Mouse (Mus musculus) embryonic facial prominence, embryonic 14.5 days (tissue): ENCODE measurements around the gene Phldb1. TPM values are rescaled to one million over a fixed set of nuclear protein-coding genes. Genes with fewer than 3 reads are reported as not detected.

Experiments used
- ATAC-seq: fragments of 200-750 bp; cut with Nextera tagmentation; 2 replicates; pipeline ENCODE4 v1.8.0; 2017; ENCODE audit warnings: low read depth, moderate number of reproducible peaks, moderate TSS enrichment
- DNase-seq: peaks from one replicate; pipeline ENCODE4 v3.0.0-alpha.2; 2015; ENCODE audit warnings: low spot score
- H3K27ac ChIP-seq: fragments of 300-500 bp; sonication (generic); replicated peaks from 2 replicates; pipeline ENCODE4 v1.5.1; 2014; ENCODE audit warnings: low read depth, mild to moderate bottlenecking, low read length, moderate library complexity
- H3K27me3 ChIP-seq: fragments of 300-500 bp; sonication (generic); replicated peaks from 2 replicates; pipeline ENCODE4 v1.6.1; 2014; ENCODE audit warnings: low read length; ENCODE audit not compliant: control insufficient read depth, insufficient read depth
- H3K36me3 ChIP-seq: fragments of 300-500 bp; sonication (generic); 2 replicates; pipeline ENCODE4 v1.6.1; 2014; ENCODE audit warnings: low read length, mixed read lengths; ENCODE audit not compliant: control insufficient read depth, insufficient read depth
- H3K4me1 ChIP-seq: fragments of 300-500 bp; sonication (generic); 2 replicates; pipeline ENCODE4 v1.6.1; 2014; ENCODE audit warnings: antibody characterized with exemption, low read length; ENCODE audit not compliant: control insufficient read depth, insufficient read depth
- H3K4me2 ChIP-seq: fragments of 300-500 bp; sonication (generic); 2 replicates; pipeline ENCODE4 v1.6.1; 2014; ENCODE audit warnings: low read depth, mild to moderate bottlenecking, low read length, moderate library complexity, mixed read lengths
- H3K4me3 ChIP-seq: fragments of 300-500 bp; sonication (generic); 2 replicates; pipeline ENCODE4 v1.5.1; 2014; ENCODE audit warnings: low read depth, mild to moderate bottlenecking, low read length
- H3K9ac ChIP-seq: fragments of 300-500 bp; sonication (generic); 2 replicates; pipeline ENCODE4 v1.6.1; 2014; ENCODE audit warnings: low read depth, mild to moderate bottlenecking, low read length, moderate library complexity, mixed read lengths
- H3K9me3 ChIP-seq: fragments of 300-500 bp; sonication (generic); 2 replicates; pipeline ENCODE4 v1.6.1; 2016; ENCODE audit warnings: low read length; ENCODE audit not compliant: control insufficient read depth
- WGBS: fragments of 180-500 bp; shearing (Covaris S2); extraction: QIAGEN DNeasy Blood & Tissue Kit; methylation state at CpG from one replicate; pipeline ENCODE4 v1.1.7; 2014; 5-methylcytosine and 5-hydroxymethylcytosine counted together
- polyA plus RNA-seq: library from polyadenylated mRNA; unstranded; fragments of >200 nt; fragmentation: Nextera tagmentation; extraction: Ambion mirVana; gene quantifications from 2 replicates; pipeline ENCODE4 v1.2.1, GENCODE M21; 2014

Gene Phldb1
- polyA plus RNA-seq, 1 experiment from 2014 or later: 40.3 TPM

- H3K27ac ChIP-seq: peak overlapping the region; percentile 84
- 46% methylated on average over 7 of the region's 7 CpGs for WGBS
- H3K36me3 ChIP-seq: peaks cover 18% of the 10 kb centered on the region
- 0 out of 2 replicates have a peak overlapping the region, but pooled peaks have one; percentile 42 for H3K9ac ChIP-seq
- H3K4me3 ChIP-seq: no peak overlapping the region
- peaks cover 42% of the 10 kb centered on the region for H3K4me1 ChIP-seq
- DNase-seq (no peak), ATAC-seq (no peak)
- H3K9me3 ChIP-seq: no peaks in the 10 kb centered on the region
- no peaks in the 10 kb centered on the region for H3K27me3 ChIP-seq
- H3K4me2 ChIP-seq: no peak overlapping the region
Observed at GRCm38 (mm10) chr9:44723008-44723407, 12.0 kb downstream of the Phldb1 start.

- DNase-seq (no peak), ATAC-seq (no peak)
- Histone ChIP-seq H3K27me3 (no peaks in the 10 kb centered on the region), H3K36me3 (peaks cover 21% of the 10 kb centered on the region), H3K4me1 (peaks cover 42% of the 10 kb centered on the region), H3K9ac (no peak overlapping the region), H3K4me3 (no peak overlapping the region), H3K27ac (peak overlapping the region; percentile 84), H3K9me3 (no peaks in the 10 kb centered on the region), H3K4me2 (no peak overlapping the region)
- 69% methylated on average over 7 of the region's 7 CpGs for WGBS
Observed at GRCm38 (mm10) chr9:44722575-44722974, 12.4 kb downstream of the Phldb1 start.

GRCm38 (mm10) chr9:44721877-44722186, 13.2 kb downstream of the Phldb1 start:
- peak overlapping the region; percentile 62; the same call in 1 of the 2 replicates for H3K4me3 ChIP-seq
- H3K9ac ChIP-seq: peak overlapping the region; percentile 80; the same call in 1 of the 2 replicates
- ATAC-seq (no peak), DNase-seq (no peak)
- no peaks in the 10 kb centered on the region for H3K9me3 ChIP-seq
- H3K4me1 ChIP-seq: peaks cover 42% of the 10 kb centered on the region
- 70% methylated on average over 3 of the region's 3 CpGs for WGBS
- no peaks in the 10 kb centered on the region for H3K27me3 ChIP-seq
- peak overlapping the region; percentile 44; the same call in 1 of the 2 replicates for H3K27ac ChIP-seq
- peak overlapping the region; percentile 78 for H3K4me2 ChIP-seq
- H3K36me3 ChIP-seq: peaks cover 23% of the 10 kb centered on the region

GRCm38 (mm10) chr9:44721154-44721876, 13.7 kb downstream of the Phldb1 start:
- H3K4me3 ChIP-seq: peak overlapping the region; percentile 62
- H3K36me3 ChIP-seq: peaks cover 22% of the 10 kb centered on the region; the same call in 1 of the 2 replicates
- no peaks in the 10 kb centered on the region for H3K9me3 ChIP-seq
- peak overlapping the region; percentile 80 for H3K9ac ChIP-seq
- peak; percentile 91 for DNase-seq
- peak overlapping the region; percentile 78 for H3K4me2 ChIP-seq
- H3K27ac ChIP-seq: peak overlapping the region; percentile 67
- WGBS: under 1% methylated on average over 29 of the region's 40 CpGs
- peak; percentile 82 for ATAC-seq
- no peaks in the 10 kb centered on the region for H3K27me3 ChIP-seq
- peaks cover 36% of the 10 kb centered on the region for H3K4me1 ChIP-seq

- Histone ChIP-seq H3K36me3 (peaks cover 25% of the 10 kb centered on the region), H3K27me3 (no peaks in the 10 kb centered on the region), H3K27ac (peak overlapping the region; percentile 67), H3K4me2 (peak overlapping the region; percentile 78), H3K4me3 (peak overlapping the region; percentile 62), H3K4me1 (peaks cover 36% of the 10 kb centered on the region), H3K9me3 (no peaks in the 10 kb centered on the region), H3K9ac (peak overlapping the region; percentile 80)
- no peak for DNase-seq
- 0 out of 2 replicates have a peak, but pooled peaks have one; percentile 7 for ATAC-seq
- 10% methylated on average over 9 of the region's 9 CpGs for WGBS
Observed at GRCm38 (mm10) chr9:44720358-44721153, 14.4 kb downstream of the Phldb1 start.

- Histone ChIP-seq H3K9me3 (no peaks in the 10 kb centered on the region), H3K9ac (peak overlapping the region; percentile 80; the same call in 1 of the 2 replicates), H3K27ac (no peak overlapping the region; the same call in 1 of the 2 replicates), H3K36me3 (peaks cover 32% of the 10 kb centered on the region), H3K4me3 (peak overlapping the region; percentile 62), H3K27me3 (no peaks in the 10 kb centered on the region), H3K4me1 (peaks cover 36% of the 10 kb centered on the region), H3K4me2 (peak overlapping the region; percentile 78)
- 69% methylated on average over 8 of the region's 8 CpGs for WGBS
- ATAC-seq (0 out of 2 replicates have a peak, but pooled peaks have one; percentile 0), DNase-seq (no peak)
Observed at GRCm38 (mm10) chr9:44719632-44720357, 15.2 kb downstream of the Phldb1 start.

- Histone ChIP-seq H3K36me3 (peaks cover 39% of the 10 kb centered on the region), H3K27me3 (no peaks in the 10 kb centered on the region), H3K4me1 (peaks cover 33% of the 10 kb centered on the region), H3K4me3 (no peak overlapping the region), H3K4me2 (0 out of 2 replicates have a peak overlapping the region, but pooled peaks have one; percentile 3), H3K27ac (no peak overlapping the region; the same call in 1 of the 2 replicates), H3K9me3 (no peaks in the 10 kb centered on the region), H3K9ac (no peak overlapping the region)
- ATAC-seq: no peak
- 76% methylated on average over 12 of the region's 12 CpGs for WGBS
- no peak for DNase-seq
Observed at GRCm38 (mm10) chr9:44718937-44719631, 15.9 kb downstream of the Phldb1 start.

- H3K36me3 ChIP-seq: peaks cover 48% of the 10 kb centered on the region
- no peak overlapping the region for H3K4me2 ChIP-seq
- no peaks in the 10 kb centered on the region for H3K9me3 ChIP-seq
- 77% methylated on average over 10 of the region's 10 CpGs for WGBS
- DNase-seq (no peak), ATAC-seq (no peak)
- H3K27me3 ChIP-seq: no peaks in the 10 kb centered on the region
- H3K9ac ChIP-seq: no peak overlapping the region
- H3K4me1 ChIP-seq: peaks cover 20% of the 10 kb centered on the region
- H3K4me3 ChIP-seq: no peak overlapping the region
- H3K27ac ChIP-seq: no peak overlapping the region
Observed at GRCm38 (mm10) chr9:44717822-44718242, 17.2 kb downstream of the Phldb1 start.
